Mouse (Mus musculus): ENCODE results near the gene Prss34. TPM values are rescaled to one million over a fixed set of nuclear protein-coding genes. Genes with fewer than 3 reads are reported as not detected.

Gene Prss34
- polyA plus RNA-seq, 1 experiment, result 35.0 TPM

DNA sequence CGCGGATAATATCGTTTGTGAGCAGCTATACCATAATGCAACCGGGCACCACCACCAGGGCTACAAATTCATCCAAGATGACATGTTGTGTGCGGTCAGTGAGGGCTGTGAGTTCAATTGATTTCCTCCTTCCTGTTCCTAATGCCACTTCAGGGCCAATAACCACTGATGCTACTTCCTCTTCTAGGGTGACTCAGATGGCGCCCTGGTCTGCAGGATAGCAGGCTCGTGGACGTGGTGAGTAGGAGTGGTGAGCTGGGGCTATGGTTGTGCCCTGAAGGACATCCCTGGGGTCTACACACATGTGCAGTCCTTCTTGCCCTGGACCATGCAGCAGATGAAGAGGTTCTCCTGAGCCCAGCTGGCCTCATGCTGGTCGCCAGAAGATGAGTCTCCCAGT is 34.1 kb downstream of the Prss34 start:
- TF ChIP-seq POLR2A (IDR thresholded peaks at IDR 0.05; ENCODE audit: borderline replicate concordance, control insufficient read depth, low read depth, low read length), result no peak
- no peak for TF ChIP-seq CTCF (IDR thresholded peaks at IDR 0.05; ENCODE audit: control insufficient read depth, insufficient read depth, low read length)

GRCm38 (mm10) chr17:25333943-25334342 is 35.7 kb downstream of the Prss34 start:
- no peak overlapping the region for H3K27ac ChIP-seq (ENCODE audit: control insufficient read depth, insufficient read depth, low read depth, low read length, poor library complexity)
- 4% methylated on average over 8 of the region's 8 CpGs for WGBS
- peaks cover 1% of the 10 kb centered on the region; the same call in 1 of the 2 replicates for H3K4me1 ChIP-seq (ENCODE audit: control insufficient read depth, insufficient read depth, low read length)
- TF ChIP-seq CTCF (IDR thresholded peaks at IDR 0.05; ENCODE audit: control insufficient read depth, insufficient read depth, low read length) (peak; percentile 87), POLR2A (IDR thresholded peaks at IDR 0.05; ENCODE audit: borderline replicate concordance, control insufficient read depth, low read depth, low read length) (no peak)
- H3K4me3 ChIP-seq (replicated peaks; ENCODE audit: control insufficient read depth, low read depth, low read length), result no peak overlapping the region

More for the DNA sequence above, 34.1 kb downstream of the Prss34 start:
- 5% methylated on average over 9 of the region's 9 CpGs for WGBS
- no peak overlapping the region for H3K27ac ChIP-seq (ENCODE audit: control insufficient read depth, insufficient read depth, low read depth, low read length, poor library complexity)
- H3K4me3 ChIP-seq (replicated peaks; ENCODE audit: control insufficient read depth, low read depth, low read length), result no peak overlapping the region
- H3K4me1 ChIP-seq (ENCODE audit: control insufficient read depth, insufficient read depth, low read length), result peaks cover 1% of the 10 kb centered on the region; the same call in 1 of the 2 replicates

DNA sequence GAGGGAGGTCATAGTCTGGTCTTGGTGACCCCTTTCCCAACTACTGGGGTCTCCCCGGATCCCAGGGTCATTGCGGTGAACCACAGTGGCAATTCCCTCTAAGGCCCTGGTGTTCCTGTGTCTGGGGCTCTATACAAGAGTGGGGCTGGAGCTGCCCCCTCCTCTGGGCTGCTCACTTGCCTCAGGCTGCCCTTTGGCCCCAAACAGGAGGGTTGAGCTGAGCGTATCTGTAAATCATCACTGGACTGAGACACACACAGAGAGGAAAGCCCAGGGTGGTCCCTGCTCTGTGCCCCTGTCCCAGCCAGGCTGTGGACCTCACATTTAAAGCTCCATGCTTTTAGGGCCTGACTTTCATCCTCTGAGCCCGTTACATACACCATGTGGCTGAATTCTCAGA is 40.0 kb downstream of the Prss34 start:
- WGBS, result 86% methylated on average over 4 of the region's 4 CpGs
- no peaks in the 10 kb centered on the region for H3K4me1 ChIP-seq (ENCODE audit: control insufficient read depth, insufficient read depth, low read length)
- TF ChIP-seq POLR2A (IDR thresholded peaks at IDR 0.05; ENCODE audit: borderline replicate concordance, control insufficient read depth, low read depth, low read length) (no peak), CTCF (IDR thresholded peaks at IDR 0.05; ENCODE audit: control insufficient read depth, insufficient read depth, low read length) (no peak)
- no peak overlapping the region for H3K4me3 ChIP-seq (replicated peaks; ENCODE audit: control insufficient read depth, low read depth, low read length)
- H3K27ac ChIP-seq (ENCODE audit: control insufficient read depth, insufficient read depth, low read depth, low read length, poor library complexity), result no peak overlapping the region

GRCm38 (mm10) chr17:25340003-25340402 is 41.8 kb downstream of the Prss34 start:
- H3K4me1 ChIP-seq (ENCODE audit: control insufficient read depth, insufficient read depth, low read length), result no peaks in the 10 kb centered on the region
- TF ChIP-seq CTCF (IDR thresholded peaks at IDR 0.05; ENCODE audit: control insufficient read depth, insufficient read depth, low read length) (no peak), POLR2A (IDR thresholded peaks at IDR 0.05; ENCODE audit: borderline replicate concordance, control insufficient read depth, low read depth, low read length) (no peak)
- no peak overlapping the region for H3K27ac ChIP-seq (ENCODE audit: control insufficient read depth, insufficient read depth, low read depth, low read length, poor library complexity)
- 80% methylated on average over 6 of the region's 6 CpGs for WGBS
- H3K4me3 ChIP-seq (replicated peaks; ENCODE audit: control insufficient read depth, low read depth, low read length), result no peak overlapping the region

GRCm38 (mm10) chr17:25341490-25341889 is 43.3 kb downstream of the Prss34 start:
- H3K4me3 ChIP-seq (replicated peaks; ENCODE audit: control insufficient read depth, low read depth, low read length), result no peak overlapping the region
- no peak overlapping the region for H3K27ac ChIP-seq (ENCODE audit: control insufficient read depth, insufficient read depth, low read depth, low read length, poor library complexity)
- no peak for TF ChIP-seq POLR2A (IDR thresholded peaks at IDR 0.05; ENCODE audit: borderline replicate concordance, control insufficient read depth, low read depth, low read length)
- TF ChIP-seq CTCF (IDR thresholded peaks at IDR 0.05; ENCODE audit: control insufficient read depth, insufficient read depth, low read length), result no peak
- WGBS, result 45% methylated on average over 3 of the region's 3 CpGs
- no peaks in the 10 kb centered on the region for H3K4me1 ChIP-seq (ENCODE audit: control insufficient read depth, insufficient read depth, low read length)

GRCm38 (mm10) chr17:25345462-25345861 is 47.3 kb downstream of the Prss34 start, which contains the start of gene Tpsab1:
Tpsab1 (minus strand) TSS chr17:25345562.
- TF ChIP-seq POLR2A (IDR thresholded peaks at IDR 0.05; ENCODE audit: borderline replicate concordance, control insufficient read depth, low read depth, low read length) (no peak), CTCF (IDR thresholded peaks at IDR 0.05; ENCODE audit: control insufficient read depth, insufficient read depth, low read length) (no peak)
- H3K4me3 ChIP-seq (replicated peaks; ENCODE audit: control insufficient read depth, low read depth, low read length), result no peak within 1 kb of the TSS
- WGBS, result 85% methylated on average over 4 of the region's 4 CpGs
- H3K27ac ChIP-seq (ENCODE audit: control insufficient read depth, insufficient read depth, low read depth, low read length, poor library complexity), result no peak within 1 kb of the TSS
- H3K4me1 ChIP-seq (ENCODE audit: control insufficient read depth, insufficient read depth, low read length), result no peaks in the 10 kb centered on the region

Other genes with a start within 250 kb of the Prss34 start
- gene Tmem204, start 214.8 kb upstream of the Prss34 start, polyA plus RNA-seq (2011; ENCODE audit: insufficient read depth, insufficient read length, low replicate concordance, missing spikeins), result 2.5 and 4.6 TPM in 2 replicates
- gene Telo2, start 182.4 kb upstream of the Prss34 start, polyA plus RNA-seq (2011; ENCODE audit: insufficient read depth, insufficient read length, low replicate concordance, missing spikeins), result 19.5 and 30.4 TPM in 2 replicates
- 1.4 TPM in 1 of 2 replicates, not detected in the other for gene Ptx4, start 177.6 kb upstream of the Prss34 start, polyA plus RNA-seq (2011; ENCODE audit: insufficient read depth, insufficient read length, low replicate concordance, missing spikeins)
- gene Clcn7, start 165.0 kb upstream of the Prss34 start, polyA plus RNA-seq (2011; ENCODE audit: insufficient read depth, insufficient read length, low replicate concordance, missing spikeins), result 17.0 and 21.9 TPM in 2 replicates
- not detected in 2 replicates for gene Ccdc154, start 135.9 kb upstream of the Prss34 start, polyA plus RNA-seq (2011; ENCODE audit: insufficient read depth, insufficient read length, low replicate concordance, missing spikeins)
- not detected in 2 replicates for gene Gm38655, start 122.9 kb upstream of the Prss34 start, polyA plus RNA-seq (2011; ENCODE audit: insufficient read depth, insufficient read length, low replicate concordance, missing spikeins)
- 13.1 and 19.4 TPM in 2 replicates for gene BC003965, start 113.8 kb upstream of the Prss34 start, polyA plus RNA-seq (2011; ENCODE audit: insufficient read depth, insufficient read length, low replicate concordance, missing spikeins)
- 9.5 and 29.1 TPM in 2 replicates for gene Unkl, start 110.0 kb upstream of the Prss34 start, polyA plus RNA-seq (2011; ENCODE audit: insufficient read depth, insufficient read length, low replicate concordance, missing spikeins)
- gene Gnptg, start 58.3 kb upstream of the Prss34 start, polyA plus RNA-seq (2011; ENCODE audit: insufficient read depth, insufficient read length, low replicate concordance, missing spikeins), result 10.8 and 21.7 TPM in 2 replicates
- 24.4 and 37.1 TPM in 2 replicates for gene Tsr3, start 58.2 kb upstream of the Prss34 start, polyA plus RNA-seq (2011; ENCODE audit: insufficient read depth, insufficient read length, low replicate concordance, missing spikeins)
- 4.7 and 14.3 TPM in 2 replicates for gene Baiap3, start 42.0 kb upstream of the Prss34 start, polyA plus RNA-seq (2011; ENCODE audit: insufficient read depth, insufficient read length, low replicate concordance, missing spikeins)
- 141 and 187 TPM in 2 replicates for gene Ube2i, start 23.8 kb upstream of the Prss34 start, polyA plus RNA-seq (2011; ENCODE audit: insufficient read depth, insufficient read length, low replicate concordance, missing spikeins)
- 1.7 TPM in 1 of 2 replicates, not detected in the other for gene Prss28, start 10.3 kb downstream of the Prss34 start, polyA plus RNA-seq (2011; ENCODE audit: insufficient read depth, insufficient read length, low replicate concordance, missing spikeins)
- not detected in 2 replicates for gene Prss29, start 20.3 kb downstream of the Prss34 start, polyA plus RNA-seq (2011; ENCODE audit: insufficient read depth, insufficient read length, low replicate concordance, missing spikeins)
- not detected in 2 replicates for gene Tpsab1, start 47.2 kb downstream of the Prss34 start, polyA plus RNA-seq (2011; ENCODE audit: insufficient read depth, insufficient read length, low replicate concordance, missing spikeins)
- gene Tpsb2, start 67.9 kb downstream of the Prss34 start, polyA plus RNA-seq (2011; ENCODE audit: insufficient read depth, insufficient read length, low replicate concordance, missing spikeins), result not detected in 2 replicates
- gene Tpsg1, start 70.9 kb downstream of the Prss34 start, polyA plus RNA-seq (2011; ENCODE audit: insufficient read depth, insufficient read length, low replicate concordance, missing spikeins), result not detected in 2 replicates
- gene Cacna1h, start 135.4 kb downstream of the Prss34 start, polyA plus RNA-seq (2011; ENCODE audit: insufficient read depth, insufficient read length, low replicate concordance, missing spikeins), result 2.0 and 5.2 TPM in 2 replicates
- not detected in 2 replicates for gene Tekt4, start 156.2 kb downstream of the Prss34 start, polyA plus RNA-seq (2011; ENCODE audit: insufficient read depth, insufficient read length, low replicate concordance, missing spikeins)
- not detected in 2 replicates for gene Sstr5, start 198.9 kb downstream of the Prss34 start, polyA plus RNA-seq (2011; ENCODE audit: insufficient read depth, insufficient read length, low replicate concordance, missing spikeins)

All from bone marrow, adult 2 months (tissue).